Mouse (Mus musculus): Measurements from ENCODE around the gene Lrfn4.

Gene Lrfn4

GRCm38 (mm10) chr19:4615151-4616093, at the start of gene Lrfn4:
Lrfn4 (minus strand) TSS chr19:4615667.
- DNase-seq (ENCODE audit: low spot score in 2 of 2) = peak; percentile 90 to 91

- DNase-seq (ENCODE audit: low spot score in 2 of 2) = no peak
These were observed 42.7 kb upstream of the Lrfn4 start for GRCm38 (mm10) chr19:4658156-4658555.

GRCm38 (mm10) chr19:4646917-4647492, 31.5 kb upstream of the Lrfn4 start:
- DNase-seq (ENCODE audit: low spot score in 2 of 2) = peak; percentile 77 to 83

- DNase-seq (ENCODE audit: low spot score in 2 of 2) = peak; percentile 86 to 87
These were observed 28.8 kb upstream of the Lrfn4 start for GRCm38 (mm10) chr19:4644271-4644670.

GRCm38 (mm10) chr19:4635986-4636385, 20.5 kb upstream of the Lrfn4 start:
- no peak for DNase-seq (ENCODE audit: low spot score in 2 of 2)

- DNase-seq (ENCODE audit: low spot score in 2 of 2) = peak; percentile 84
These were observed 13.4 kb upstream of the Lrfn4 start for GRCm38 (mm10) chr19:4628819-4629218.

- DNase-seq (ENCODE audit: low spot score in 2 of 2) = no peak
These were observed 10.5 kb upstream of the Lrfn4 start for GRCm38 (mm10) chr19:4625829-4626535.

GRCm38 (mm10) chr19:4625179-4625828, 9.8 kb upstream of the Lrfn4 start, which contains the start of gene Rce1:
Rce1 (minus strand) TSS chr19:4625641.
- DNase-seq (ENCODE audit: low spot score in 2 of 2) = peak; percentile 88 to 93

- peak in 1 of 2 experiments; percentile 3 for DNase-seq (ENCODE audit: low spot score in 2 of 2)
These were observed 9.1 kb upstream of the Lrfn4 start for GRCm38 (mm10) chr19:4624406-4625178.

- DNase-seq (ENCODE audit: low spot score in 2 of 2) = peak in 1 of 2 experiments; percentile 3
These were observed 8.5 kb upstream of the Lrfn4 start for GRCm38 (mm10) chr19:4624006-4624405.

- peak in 1 of 2 experiments; percentile 1 for DNase-seq (ENCODE audit: low spot score in 2 of 2)
These were observed 8.0 kb upstream of the Lrfn4 start for GRCm38 (mm10) chr19:4623419-4623818.

- no peak for DNase-seq (ENCODE audit: low spot score in 2 of 2)
These were observed 7.3 kb upstream of the Lrfn4 start for GRCm38 (mm10) chr19:4622780-4623179.

GRCm38 (mm10) chr19:4620721-4621120, 5.3 kb upstream of the Lrfn4 start:
- DNase-seq (ENCODE audit: low spot score in 2 of 2) = no peak

GRCm38 (mm10) chr19:4619461-4619860, 4.0 kb upstream of the Lrfn4 start:
- no peak for DNase-seq (ENCODE audit: low spot score in 2 of 2)

GRCm38 (mm10) chr19:4618183-4618582, 2.7 kb upstream of the Lrfn4 start:
- no peak for DNase-seq (ENCODE audit: low spot score in 2 of 2)

GRCm38 (mm10) chr19:4616546-4616945, 1.1 kb upstream of the Lrfn4 start:
- no peak for DNase-seq (ENCODE audit: low spot score in 2 of 2)

- DNase-seq (ENCODE audit: low spot score in 2 of 2) = peak in 1 of 2 experiments; percentile 39
These were observed 939 bp downstream of the Lrfn4 start for GRCm38 (mm10) chr19:4614305-4615150.

GRCm38 (mm10) chr19:4613464-4614304, 1.8 kb downstream of the Lrfn4 start:
- no peak for DNase-seq (ENCODE audit: low spot score in 2 of 2)
